Mouse (Mus musculus) gastrocnemius, postnatal 14 days (tissue): ENCODE results near the gene Oxct1. TPM values are rescaled to one million over a fixed set of nuclear protein-coding genes. Genes with fewer than 3 reads are reported as not detected.

ENCODE experiments used
- DNase-seq: peaks from one replicate; pipeline ENCODE4 v3.0.0; 2021; ENCODE audit warnings: mixed read lengths
- intact Hi-C: fragments of 180-260 bp; cut with DNase I; formaldehyde crosslinking; loops from one replicate; pipeline ENCODE4 v1.15.1; 2025; ENCODE audit warnings: low total_unique reads
- total RNA-seq, 2 experiments: library from RNA; stranded (reverse); gene quantifications; 2 replicates each; pipeline ENCODE4 v1.2.3; 2021

Gene Oxct1
- total RNA-seq, 2 experiments from 2014 or later: 109 to 140 TPM

GRCm38 (mm10) chr15:4026831-4027584, 825 bp downstream of the Oxct1 start:
- intact Hi-C loops: no loop called here
- DNase-seq: peak; percentile 82

GRCm38 (mm10) chr15:4027671-4028410, 1.7 kb downstream of the Oxct1 start:
- intact Hi-C loops: no loop called here
- no peak for DNase-seq

GRCm38 (mm10) chr15:4028411-4028700, 2.2 kb downstream of the Oxct1 start:
- DNase-seq: no peak
- intact Hi-C loops: no loop called here

- intact Hi-C loops: no loop called here
- DNase-seq: no peak
Measured at GRCm38 (mm10) chr15:4028960-4029359, 2.8 kb downstream of the Oxct1 start.

- intact Hi-C loops: no loop called here
- DNase-seq: no peak
Measured at GRCm38 (mm10) chr15:4033168-4034004, 7.2 kb downstream of the Oxct1 start.

- no peak for DNase-seq
- intact Hi-C loops: loop anchor here (5.0 kb wide), 1 partner anchor 85 kb away; no protein-coding TSS in a partner anchor
Measured at GRCm38 (mm10) chr15:4042423-4042822, 16.2 kb downstream of the Oxct1 start.

- DNase-seq: no peak
- intact Hi-C loops: loop anchor here (5.0 kb wide), 1 partner anchor 86 kb away; no protein-coding TSS in a partner anchor
Measured at GRCm38 (mm10) chr15:4043032-4043471, 16.9 kb downstream of the Oxct1 start.

GRCm38 (mm10) chr15:4056627-4057026, 30.4 kb downstream of the Oxct1 start:
- DNase-seq: no peak
- intact Hi-C loops: no loop called here

GRCm38 (mm10) chr15:4063574-4063973, 37.4 kb downstream of the Oxct1 start:
- DNase-seq: no peak
- intact Hi-C loops: no loop called here

- no peak for DNase-seq
- intact Hi-C loops: no loop called here
Measured at GRCm38 (mm10) chr15:4064013-4064412, 37.8 kb downstream of the Oxct1 start.

GRCm38 (mm10) chr15:4064694-4065093, 38.5 kb downstream of the Oxct1 start:
- no peak for DNase-seq
- intact Hi-C loops: no loop called here

- intact Hi-C loops: no loop called here
- DNase-seq: no peak
Measured at GRCm38 (mm10) chr15:4067273-4067990, 41.2 kb downstream of the Oxct1 start.

GRCm38 (mm10) chr15:4077978-4078377, 51.8 kb downstream of the Oxct1 start:
- no peak for DNase-seq
- intact Hi-C loops: no loop called here

GRCm38 (mm10) chr15:4078785-4079184, 52.6 kb downstream of the Oxct1 start:
- intact Hi-C loops: no loop called here
- DNase-seq: no peak

- DNase-seq: no peak
- intact Hi-C loops: no loop called here
Measured at GRCm38 (mm10) chr15:4079425-4080189, 53.4 kb downstream of the Oxct1 start.

- no peak for DNase-seq
- intact Hi-C loops: no loop called here
Measured at GRCm38 (mm10) chr15:4085600-4086384, 59.6 kb downstream of the Oxct1 start.

GRCm38 (mm10) chr15:4087446-4087845, 61.3 kb downstream of the Oxct1 start:
- DNase-seq: no peak
- intact Hi-C loops: no loop called here

GRCm38 (mm10) chr15:4087914-4088313, 61.7 kb downstream of the Oxct1 start:
- intact Hi-C loops: no loop called here
- DNase-seq: no peak
